Mouse (Mus musculus) ES-E14 (cell line): Measurements from ENCODE around the gene St6galnac5. TPM values are rescaled to one million over a fixed set of nuclear protein-coding genes. Genes with fewer than 3 reads are reported as not detected.

Experiments used
- DNase-seq: peaks from one replicate; pipeline ENCODE4 v3.0.0-alpha.2; 2013; ENCODE audit warnings: low read depth, low spot score
- H3K27ac ChIP-seq: 2 replicates; pipeline ENCODE4 v1.5.1; 2012; ENCODE audit warnings: low read depth, mild to moderate bottlenecking, low read length, moderate library complexity, mixed read lengths; ENCODE audit not compliant: poor library complexity, insufficient read depth, severe bottlenecking
- H3K36me3 ChIP-seq: 2 replicates; pipeline ENCODE4 v1.6.1; 2012; ENCODE audit warnings: mild to moderate bottlenecking, low read length, moderate library complexity, mixed read lengths; ENCODE audit not compliant: control insufficient read depth, poor library complexity, insufficient read depth, severe bottlenecking
- H3K4me1 ChIP-seq, 2 experiments: fragments of 150-350 bp in 1 of 2; sonication (generic) in 1 of 2; 2 replicates each; pipeline ENCODE4 v1.6.1; 2012; ENCODE audit warnings: low read length in 2 of 2, mild to moderate bottlenecking in 1 of 2, mixed read lengths in 1 of 2; ENCODE audit not compliant: control insufficient read depth in 2 of 2, insufficient read depth in 2 of 2, poor library complexity in 1 of 2
- H3K4me3 ChIP-seq, 2 experiments: fragments of 150-350 bp in 1 of 2; sonication (generic) in 1 of 2; 2 replicates each; pipeline ENCODE4 v1.5.1; 2012; ENCODE audit warnings: low read length in 2 of 2, low read depth in 1 of 2, mild to moderate bottlenecking in 1 of 2, mixed read lengths in 1 of 2; ENCODE audit not compliant: insufficient read depth in 1 of 2, poor library complexity in 1 of 2, severe bottlenecking in 1 of 2
- H3K9ac ChIP-seq: 2 replicates; pipeline ENCODE4 v1.6.1; 2012; ENCODE audit warnings: low read depth, mild to moderate bottlenecking, low read length, mixed read lengths; ENCODE audit not compliant: poor library complexity, insufficient read depth, severe bottlenecking
- H3K9me3 ChIP-seq: fragments of 150-350 bp; sonication (generic); 2 replicates; pipeline ENCODE4 v1.6.1; 2012; ENCODE audit warnings: low read depth, mild to moderate bottlenecking, low read length; ENCODE audit not compliant: control insufficient read depth, insufficient read depth
- CHD2 ChIP-seq: IDR thresholded peaks from 2 replicates; pipeline ENCODE4 v1.6.1; 2014; ENCODE audit warnings: mild to moderate bottlenecking, low read depth, low read length, inconsistent platforms
- HCFC1 ChIP-seq: IDR thresholded peaks from 2 replicates; pipeline ENCODE4 v1.6.1; 2012; ENCODE audit warnings: low read length, inconsistent platforms, borderline replicate concordance; ENCODE audit not compliant: insufficient read depth
- MAFK ChIP-seq: IDR thresholded peaks from 2 replicates; pipeline ENCODE4 v1.6.1; 2014; ENCODE audit warnings: mild to moderate bottlenecking, low read depth, low read length, inconsistent platforms; ENCODE audit not compliant: insufficient read depth
- ZC3H11A ChIP-seq: IDR thresholded peaks from 2 replicates; pipeline ENCODE4 v1.6.1; 2012; ENCODE audit warnings: low read depth, mild to moderate bottlenecking, inconsistent platforms, low read length, borderline replicate concordance
- ZNF384 ChIP-seq: IDR thresholded peaks from 2 replicates; pipeline ENCODE4 v1.6.1; 2012; ENCODE audit warnings: low read depth, low read length, inconsistent platforms
- in situ Hi-C, 2 experiments: fragments of 600-800 bp; cut with MboI; formaldehyde crosslinking; loops; one replicate each; pipeline ENCODE4 v1.15.1; 2025; ENCODE audit warnings: low sequenced_read_pairs in 2 of 2, inconsistent platforms in 1 of 2; ENCODE audit not compliant: unreplicated experiment in 2 of 2
- total RNA-seq: library from RNA; depleted of rRNA; stranded (reverse); fragments of 300-350 nt; gene quantifications from 2 replicates; pipeline ENCODE4 v1.2.3, GENCODE M21; 2012

Gene St6galnac5
- total RNA-seq, 1 experiment: 0.27 TPM

GRCm38 (mm10) chr3:152931354-152931753 lies 50.7 kb downstream of the St6galnac5 start:
- H3K27ac ChIP-seq: no peak overlapping the region
- H3K4me1 ChIP-seq: 0 out of 4 replicates have a peak, but pooled peaks cover 0 to 2% of the 10 kb centered on the region in 2 experiments
- no peak overlapping the region for H3K4me3 ChIP-seq
- TF ChIP-seq CHD2: no peak
- no peak for TF ChIP-seq ZNF384
- no peak for TF ChIP-seq ZC3H11A
- TF ChIP-seq HCFC1: no peak
- no peak for TF ChIP-seq MAFK
- in situ Hi-C loops: no loop called here
- H3K36me3 ChIP-seq: no peaks in the 10 kb centered on the region
- H3K9ac ChIP-seq: no peak overlapping the region
- no peaks in the 10 kb centered on the region for H3K9me3 ChIP-seq
- no peak for DNase-seq

- Histone ChIP-seq H3K36me3 (no peaks in the 10 kb centered on the region), H3K27ac (no peak overlapping the region), H3K4me3 (peak overlapping the region in 1 of 2 experiments; percentile 45; a peak in 2 of 4 replicates), H3K4me1 (0 out of 4 replicates have a peak, but pooled peaks cover 0 to 2% of the 10 kb centered on the region in 2 experiments), H3K9ac (no peak overlapping the region), H3K9me3 (no peaks in the 10 kb centered on the region)
- in situ Hi-C loops: no loop called here
- TF ChIP-seq CHD2 (no peak), ZC3H11A (no peak), HCFC1 (no peak), ZNF384 (no peak), MAFK (no peak)
- DNase-seq: no peak
Measured at GRCm38 (mm10) chr3:152929788-152930281, 52.2 kb downstream of the St6galnac5 start.

- in situ Hi-C loops: no loop called here
- peak overlapping the region in 1 of 2 experiments; percentile 45; a peak in 2 of 4 replicates for H3K4me3 ChIP-seq
- peak; percentile 58 for DNase-seq
- H3K4me1 ChIP-seq: 0 out of 4 replicates have a peak, but pooled peaks cover 0 to 2% of the 10 kb centered on the region in 2 experiments
- H3K9me3 ChIP-seq: no peaks in the 10 kb centered on the region
- no peaks in the 10 kb centered on the region for H3K36me3 ChIP-seq
- H3K27ac ChIP-seq: no peak overlapping the region
- TF ChIP-seq MAFK (no peak), HCFC1 (no peak), ZNF384 (no peak)
- H3K9ac ChIP-seq: no peak overlapping the region
Measured at GRCm38 (mm10) chr3:152929256-152929787, 52.7 kb downstream of the St6galnac5 start.

- TF ChIP-seq MAFK: no peak
- TF ChIP-seq ZNF384: no peak
- no peak for TF ChIP-seq ZC3H11A
- no peak for TF ChIP-seq CHD2
- no peak for TF ChIP-seq HCFC1
- 0 out of 4 replicates have a peak, but pooled peaks cover 0 to 2% of the 10 kb centered on the region in 2 experiments for H3K4me1 ChIP-seq
- no peak overlapping the region for H3K27ac ChIP-seq
- in situ Hi-C loops: no loop called here
- no peak overlapping the region for H3K4me3 ChIP-seq
- H3K36me3 ChIP-seq: no peaks in the 10 kb centered on the region
- DNase-seq: no peak
- H3K9me3 ChIP-seq: no peaks in the 10 kb centered on the region
- no peak overlapping the region for H3K9ac ChIP-seq
Measured at GRCm38 (mm10) chr3:152928287-152928975, 53.6 kb downstream of the St6galnac5 start.
